Mouse (Mus musculus) 3134 (cell line): ENCODE measurements around the gene Mat2b.

Experiments
- DNase-seq: peaks from one replicate; pipeline ENCODE4 v3.0.0-alpha.2; 2011; ENCODE audit warnings: low spot score; ENCODE audit not compliant: insufficient read length; ENCODE audit errors: extremely low read depth

Gene Mat2b

DNA sequence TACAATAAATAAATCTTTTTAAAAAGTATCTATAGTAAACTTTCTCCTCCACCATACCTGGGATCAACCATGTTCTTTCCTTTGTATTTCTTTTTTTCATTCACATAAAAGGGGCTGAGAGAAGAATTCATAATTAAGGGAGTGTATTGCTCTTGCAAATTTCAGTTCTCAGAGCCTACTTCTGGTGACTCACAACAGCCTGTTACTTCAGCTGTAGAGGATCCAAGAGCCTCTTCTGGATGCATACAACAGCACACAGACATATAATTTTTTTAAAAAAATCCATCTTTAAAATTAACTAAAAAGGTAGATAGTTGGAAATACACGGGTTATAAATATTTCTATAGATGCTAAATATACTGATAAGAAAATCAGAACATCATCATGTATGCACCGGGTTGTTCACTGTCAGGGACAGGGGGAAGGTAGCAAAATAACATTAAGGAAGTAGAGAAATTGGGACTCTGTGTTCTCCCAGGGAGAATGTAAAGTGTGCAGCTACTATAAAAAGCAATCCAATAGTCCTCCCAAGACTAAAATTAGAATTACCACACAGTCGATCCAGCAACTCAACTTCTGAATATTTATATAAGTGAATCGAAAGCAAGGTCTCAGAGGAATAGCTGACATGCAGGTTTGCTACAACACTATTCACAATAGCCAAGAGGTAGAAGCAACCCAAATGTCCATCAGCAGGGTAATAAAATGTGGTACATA is 19.8 kb downstream of the Mat2b start:
- no peak for DNase-seq

DNA sequence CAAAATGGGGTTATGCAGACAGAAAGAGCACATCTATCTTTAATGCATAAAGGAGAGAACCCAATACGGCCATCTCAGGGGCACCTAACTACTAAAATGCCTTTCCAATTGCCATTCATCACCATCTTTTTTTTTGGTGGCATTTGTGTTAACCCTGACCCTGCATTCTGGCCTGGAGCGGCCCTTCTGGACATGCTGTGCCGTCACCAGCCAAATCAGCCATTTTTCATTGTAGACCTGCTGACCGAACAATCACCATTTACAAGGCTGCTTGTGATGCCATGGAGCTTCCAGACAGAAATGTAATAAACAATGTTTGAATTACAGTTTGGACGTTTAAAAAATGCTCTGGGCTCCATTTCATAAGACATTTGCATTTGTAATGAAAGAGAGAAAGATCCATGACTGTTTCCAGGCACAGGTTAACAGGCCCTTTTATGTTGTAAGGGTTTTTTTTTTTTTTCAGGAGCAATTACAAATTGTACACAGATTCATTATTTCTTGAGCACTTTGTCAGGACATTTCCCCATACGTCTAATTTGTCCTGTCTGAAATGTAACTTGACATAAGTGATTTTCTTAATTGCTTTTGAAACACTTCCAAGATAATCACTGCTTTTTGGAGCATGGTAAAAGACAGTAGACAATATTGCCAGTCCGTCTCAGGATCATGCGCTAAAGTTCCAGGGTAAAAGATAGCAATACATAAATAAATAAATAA is 45.1 kb downstream of the Mat2b start:
- DNase-seq, result no peak

- no peak for DNase-seq
Observed at GRCm38 (mm10) chr11:40647246-40647645, 47.8 kb downstream of the Mat2b start.
